Mouse (Mus musculus) hindbrain, postnatal 0 days (tissue): ENCODE results near the gene Orm3. TPM values are rescaled to one million over a fixed set of nuclear protein-coding genes. Genes with fewer than 3 reads are reported as not detected.

Experiments
- ATAC-seq: fragments of 200-750 bp; cut with Nextera tagmentation; 2 replicates; pipeline ENCODE4 v1.8.0; 2017; ENCODE audit warnings: mild to moderate bottlenecking, moderate TSS enrichment, moderate library complexity
- DNase-seq: peaks from one replicate; pipeline ENCODE4 v3.0.0-alpha.2; 2015; ENCODE audit warnings: low spot score
- H3K27ac ChIP-seq: fragments of 300-500 bp; sonication (generic); 2 replicates; pipeline ENCODE4 v1.5.1; 2014; ENCODE audit warnings: mild to moderate bottlenecking
- H3K27me3 ChIP-seq: fragments of 300-500 bp; sonication (generic); 2 replicates; pipeline ENCODE4 v1.6.1; 2014; ENCODE audit warnings: low read length, mixed read lengths; ENCODE audit not compliant: insufficient read depth
- H3K36me3 ChIP-seq: fragments of 300-500 bp; sonication (generic); 2 replicates; pipeline ENCODE4 v1.6.1; 2014; ENCODE audit warnings: low read length, mixed read lengths; ENCODE audit not compliant: insufficient read depth
- H3K4me1 ChIP-seq: fragments of 300-500 bp; sonication (generic); 2 replicates; pipeline ENCODE4 v1.6.1; 2014; ENCODE audit warnings: antibody characterized with exemption, low read length, mixed read lengths; ENCODE audit not compliant: insufficient read depth
- H3K4me2 ChIP-seq: fragments of 300-500 bp; sonication (generic); 2 replicates; pipeline ENCODE4 v1.6.1; 2014; ENCODE audit warnings: low read depth, mild to moderate bottlenecking, low read length, moderate library complexity, mixed read lengths
- H3K4me3 ChIP-seq: fragments of 300-500 bp; sonication (generic); 2 replicates; pipeline ENCODE4 v1.5.1; 2014; ENCODE audit warnings: low read length
- H3K9ac ChIP-seq: fragments of 300-500 bp; sonication (generic); replicated peaks from 2 replicates; pipeline ENCODE4 v1.6.1; 2014; ENCODE audit warnings: mild to moderate bottlenecking, low read length, moderate library complexity, mixed read lengths
- H3K9me3 ChIP-seq: fragments of 300-500 bp; sonication (generic); 2 replicates; pipeline ENCODE4 v1.6.1; 2016; ENCODE audit warnings: low read length, mixed read lengths
- CTCF ChIP-seq: IDR thresholded peaks from 2 replicates; pipeline ENCODE4 v1.5.1; 2016; ENCODE audit warnings: antibody characterized with exemption, control low read depth, low read depth
- WGBS: fragments of 180-500 bp; shearing (Covaris S2); extraction: QIAGEN DNeasy Blood & Tissue Kit; methylation state at CpG from one replicate; pipeline ENCODE4 v1.1.7; 2014; 5-methylcytosine and 5-hydroxymethylcytosine counted together
- polyA plus RNA-seq: library from polyadenylated mRNA; unstranded; fragments of >200 nt; fragmentation: Nextera tagmentation; extraction: Ambion mirVana; gene quantifications from 2 replicates; pipeline ENCODE4 v1.2.1, GENCODE M21; 2015
- total RNA-seq: library from RNA; depleted of rRNA; stranded (reverse); fragments of >200 nt; gene quantifications from 2 replicates; pipeline ENCODE4 v1.2.3, GENCODE M21; 2014

The Orm3 gene
- total and polyA plus RNA-seq, 2 experiments from 2014 or later, result not detected

- Histone ChIP-seq H3K36me3 (no peaks in the 10 kb centered on the region), H3K27ac (no peak within 1 kb of the TSS), H3K4me2 (no peak within 1 kb of the TSS), H3K9ac (no peak within 1 kb of the TSS), H3K4me3 (no peak within 1 kb of the TSS), H3K4me1 (no peaks in the 10 kb centered on the region), H3K9me3 (no peaks in the 10 kb centered on the region), H3K27me3 (no peaks in the 10 kb centered on the region)
- ATAC-seq (no peak), DNase-seq (no peak)
- TF ChIP-seq CTCF, result no peak
- 89% methylated on average over 8 of the region's 8 CpGs for WGBS
Observed at GRCm38 (mm10) chr4:63344295-63344694, 11.7 kb upstream of the Orm3 start, which contains the start of gene Orm1. Gene Orm1 (plus strand): TSS chr4:63344560.

DNA sequence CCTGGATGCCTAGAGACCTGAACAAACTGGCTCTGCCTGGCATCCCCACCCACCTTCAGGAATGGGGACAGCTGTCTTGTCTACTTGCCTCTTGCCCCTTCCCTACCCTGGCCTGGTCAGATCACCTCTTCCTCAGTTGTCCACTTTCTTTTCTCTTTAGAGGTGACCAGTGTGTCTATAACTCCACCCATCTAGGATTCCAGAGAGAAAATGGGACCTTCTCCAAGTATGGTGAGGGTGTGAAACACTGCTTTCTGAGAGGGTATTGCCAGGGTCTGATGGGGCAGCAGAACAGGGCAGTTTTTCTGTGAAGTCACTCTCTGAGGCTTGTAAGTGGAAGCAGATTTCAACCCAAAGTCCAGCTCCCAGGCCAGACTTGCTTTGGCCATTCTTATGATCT is 10.7 kb upstream of the Orm3 start:
- ATAC-seq (no peak), DNase-seq (no peak)
- Histone ChIP-seq H3K4me3 (no peak overlapping the region), H3K4me2 (no peak overlapping the region), H3K27ac (no peak overlapping the region), H3K36me3 (no peaks in the 10 kb centered on the region), H3K9me3 (no peaks in the 10 kb centered on the region), H3K27me3 (no peaks in the 10 kb centered on the region), H3K9ac (no peak overlapping the region), H3K4me1 (no peaks in the 10 kb centered on the region)
- TF ChIP-seq CTCF, result no peak

- no peaks in the 10 kb centered on the region for H3K36me3 ChIP-seq
- no peaks in the 10 kb centered on the region for H3K4me1 ChIP-seq
- no peak overlapping the region for H3K9ac ChIP-seq
- 95% methylated on average over 4 of the region's 4 CpGs for WGBS
- ATAC-seq (no peak), DNase-seq (no peak)
- H3K27ac ChIP-seq, result no peak overlapping the region
- no peaks in the 10 kb centered on the region for H3K9me3 ChIP-seq
- no peaks in the 10 kb centered on the region for H3K27me3 ChIP-seq
- TF ChIP-seq CTCF, result no peak
- H3K4me3 ChIP-seq, result no peak overlapping the region
- H3K4me2 ChIP-seq, result no peak overlapping the region
Observed at GRCm38 (mm10) chr4:63346659-63347058, 9.3 kb upstream of the Orm3 start.

DNA sequence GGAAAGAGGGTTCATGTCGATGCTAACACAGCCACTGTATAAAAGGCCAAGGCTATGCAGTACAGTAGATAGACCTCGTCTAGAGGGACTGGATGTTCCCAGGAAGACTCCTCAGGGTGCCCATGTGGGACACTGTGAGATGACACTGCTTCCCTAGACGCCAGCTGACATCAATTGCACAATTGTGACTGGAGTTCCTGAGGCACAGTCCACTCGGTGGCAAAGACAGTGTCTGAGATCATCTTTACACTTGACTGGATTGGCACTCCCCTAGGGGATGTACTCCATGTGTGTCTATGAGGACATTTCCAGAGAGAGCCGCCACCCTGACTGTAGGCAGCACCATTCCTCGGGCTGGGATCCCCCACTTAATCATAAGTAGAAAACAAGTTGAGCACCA is 7.4 kb upstream of the Orm3 start:
- WGBS, result 63% methylated on average over 6 of the region's 6 CpGs
- Histone ChIP-seq H3K9ac (no peak overlapping the region), H3K36me3 (no peaks in the 10 kb centered on the region), H3K4me1 (no peaks in the 10 kb centered on the region), H3K27ac (no peak overlapping the region), H3K27me3 (no peaks in the 10 kb centered on the region), H3K9me3 (no peaks in the 10 kb centered on the region), H3K4me3 (no peak overlapping the region), H3K4me2 (no peak overlapping the region)
- TF ChIP-seq CTCF, result no peak
- ATAC-seq (0 out of 2 replicates have a peak, but pooled peaks have one; percentile 43), DNase-seq (no peak)

- Histone ChIP-seq H3K27me3 (no peaks in the 10 kb centered on the region), H3K9me3 (no peaks in the 10 kb centered on the region), H3K9ac (no peak overlapping the region), H3K4me1 (no peaks in the 10 kb centered on the region), H3K4me3 (no peak overlapping the region), H3K36me3 (no peaks in the 10 kb centered on the region), H3K27ac (no peak overlapping the region), H3K4me2 (no peak overlapping the region)
- DNase-seq (no peak), ATAC-seq (no peak)
- no peak for TF ChIP-seq CTCF
- 79% methylated on average over 2 of the region's 2 CpGs for WGBS
Observed at GRCm38 (mm10) chr4:63356981-63357570, 1.1 kb downstream of the Orm3 start.

DNA sequence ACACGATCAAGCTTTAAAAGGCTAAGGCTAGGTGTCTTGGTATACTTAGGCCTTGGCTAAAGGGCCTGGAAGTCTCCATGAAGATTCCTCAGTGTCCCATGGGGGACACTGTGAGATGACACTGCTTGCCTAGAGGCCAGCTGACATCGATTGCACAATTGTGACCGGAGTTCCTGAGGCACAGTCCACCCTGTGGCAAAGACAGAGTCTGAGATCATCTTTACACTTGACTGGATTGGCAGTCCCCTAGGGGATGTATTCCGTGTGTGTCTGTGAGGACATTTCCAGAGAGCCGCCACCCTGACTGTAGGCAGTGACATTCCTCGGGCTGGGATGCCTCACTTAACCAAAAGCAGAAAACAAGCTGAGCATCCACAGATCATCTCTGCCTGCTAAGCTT is 3.9 kb downstream of the Orm3 start:
- H3K27ac ChIP-seq, result no peak overlapping the region
- H3K36me3 ChIP-seq, result no peaks in the 10 kb centered on the region
- no peak overlapping the region for H3K4me3 ChIP-seq
- no peak for TF ChIP-seq CTCF
- ATAC-seq (no peak), DNase-seq (no peak)
- no peaks in the 10 kb centered on the region for H3K9me3 ChIP-seq
- WGBS, result 66% methylated on average over 6 of the region's 6 CpGs
- H3K27me3 ChIP-seq, result no peaks in the 10 kb centered on the region
- no peaks in the 10 kb centered on the region for H3K4me1 ChIP-seq
- H3K9ac ChIP-seq, result no peak overlapping the region
- H3K4me2 ChIP-seq, result no peak overlapping the region

DNA sequence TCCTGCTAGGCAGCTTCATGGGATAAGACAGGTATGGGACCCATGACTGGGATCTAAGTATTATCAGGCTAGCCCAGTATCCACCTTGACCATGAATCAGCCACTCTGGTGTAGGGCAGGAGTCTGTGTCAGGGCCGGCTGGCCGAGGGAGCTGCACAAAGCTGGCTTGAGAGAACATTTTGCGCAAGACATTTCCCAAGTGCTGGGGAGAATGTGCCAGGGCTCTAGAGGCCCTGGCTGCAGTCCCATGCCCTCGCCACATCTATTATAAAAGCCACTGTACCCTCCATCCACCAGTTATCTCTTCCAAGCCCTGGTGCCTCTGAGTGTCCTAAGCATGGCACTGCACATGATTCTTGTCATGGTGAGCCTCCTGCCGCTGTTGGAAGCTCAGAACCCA is 6.2 kb downstream of the Orm3 start, which contains the start of gene Orm2:
Orm2 (plus strand) TSS at position 300 of the 400 bp plus-strand sequence.
- 65% methylated on average over 5 of the region's 5 CpGs for WGBS
- DNase-seq, result peak; percentile 17
- H3K36me3 ChIP-seq, result no peaks in the 10 kb centered on the region
- no peak for ATAC-seq
- H3K4me3 ChIP-seq, result no peak within 1 kb of the TSS
- no peaks in the 10 kb centered on the region for H3K4me1 ChIP-seq
- no peaks in the 10 kb centered on the region for H3K9me3 ChIP-seq
- H3K4me2 ChIP-seq, result no peak within 1 kb of the TSS
- no peaks in the 10 kb centered on the region for H3K27me3 ChIP-seq
- H3K27ac ChIP-seq, result no peak within 1 kb of the TSS
- TF ChIP-seq CTCF, result no peak
- H3K9ac ChIP-seq, result no peak within 1 kb of the TSS
